In genomic region chr14:33333833-33334232, GRCm38 (mm10) we compare ENCODE assay signal across 9 mouse cellular contexts.
DNase-seq lines count a peak whose midpoint lies in the region; ATAC-seq and TF ChIP-seq lines count a peak whose summit lies in the region.
"Had no signal": no experiment of that assay in that cellular context is flagged by ENCODE, and none has a peak within 500 bp of the region (broad histone marks: within the 10 kb centered on the region; RNA-seq: fewer than 3 reads in every experiment).

No protein-coding gene starts in this region.

- DNase-seq in hindbrain, embryonic 11.5 days (ENCODE audit: low spot score), result peak; percentile 52
- peak; percentile 41 for DNase-seq in thymus, adult 2 months
- DNase-seq in thymus, adult 18-20 months, result no peak
- DNase-seq in induced T-regulatory cell, adult 2 months (ENCODE audit: low read depth), result peak; percentile 60
- no peak for DNase-seq in MN1 (ENCODE audit: low spot score)
- no peak for DNase-seq in urinary bladder, postnatal 14 days (ENCODE audit: low spot score)
- no peak for DNase-seq in natural killer cell, adult 2 months (ENCODE audit: low spot score in 2 of 2)
- DNase-seq: layer of hippocampus, adult 9-11 months had no signal

- WGBS in hindbrain, embryonic 11.5 days, result 86% methylated on average over 4 of the region's 4 CpGs
- 85% methylated on average over 4 of the region's 4 CpGs for WGBS in hindbrain, embryonic 12.5 days
- 77% methylated on average over 4 of the region's 4 CpGs for WGBS in thymus, adult 2 months

- no peak for ATAC-seq in hindbrain, embryonic 11.5 days (ENCODE audit: low FRiP score)
- no peak for ATAC-seq in hindbrain, embryonic 12.5 days (ENCODE audit: low FRiP score)

- no peak overlapping the region for H3K9ac ChIP-seq in hindbrain, embryonic 11.5 days (ENCODE audit: low read depth, low read length)
- H3K9ac ChIP-seq in hindbrain, embryonic 12.5 days, result no peak overlapping the region

- no peak overlapping the region for H3K27ac ChIP-seq in hindbrain, embryonic 11.5 days (ENCODE audit: low read depth, low read length)
- H3K27ac ChIP-seq in hindbrain, embryonic 12.5 days, result no peak overlapping the region
- H3K27ac ChIP-seq in thymus, adult 2 months (ENCODE audit: control insufficient read depth, insufficient read depth, low read length), result no peak overlapping the region

- no peak for TF ChIP-seq POLR2A in thymus, adult 2 months (IDR thresholded peaks at IDR 0.05; ENCODE audit: control insufficient read depth, extremely low read depth, insufficient read depth, low read length, poor library complexity)

- peak; percentile 56; the same call in 1 of the 2 replicates for TF ChIP-seq CTCF in thymus, adult 2 months (IDR thresholded peaks at IDR 0.05; ENCODE audit: borderline replicate concordance, control insufficient read depth, extremely low read depth, insufficient read depth, low read length, poor library complexity)

- no peak overlapping the region for H3K4me3 ChIP-seq in hindbrain, embryonic 11.5 days (ENCODE audit: low read depth, low read length)
- no peak overlapping the region for H3K4me3 ChIP-seq in hindbrain, embryonic 12.5 days
- no peak overlapping the region for H3K4me3 ChIP-seq in thymus, adult 2 months (ENCODE audit: control insufficient read depth, insufficient read depth, low read length)

- no peaks in the 10 kb centered on the region for H3K4me1 ChIP-seq in hindbrain, embryonic 11.5 days (replicated peaks; ENCODE audit: control insufficient read depth, insufficient read depth, low read length)
- H3K4me1 ChIP-seq in hindbrain, embryonic 12.5 days, result no peaks in the 10 kb centered on the region; the same call in 1 of the 2 replicates
- no peaks in the 10 kb centered on the region for H3K4me1 ChIP-seq in thymus, adult 2 months (replicated peaks; ENCODE audit: control insufficient read depth, insufficient read depth, low read length)

- H3K36me3 ChIP-seq in hindbrain, embryonic 11.5 days (ENCODE audit: control insufficient read depth, insufficient read depth, low read length), result no peaks in the 10 kb centered on the region
- no peaks in the 10 kb centered on the region for H3K36me3 ChIP-seq in hindbrain, embryonic 12.5 days
- H3K36me3 ChIP-seq in thymus, adult 2 months (ENCODE audit: control insufficient read depth, insufficient read depth, low read length), result no peaks in the 10 kb centered on the region

- H3K4me2 ChIP-seq in hindbrain, embryonic 11.5 days (replicated peaks; ENCODE audit: low read depth, low read length), result no peak overlapping the region
- no peak overlapping the region for H3K4me2 ChIP-seq in hindbrain, embryonic 12.5 days (replicated peaks)

- no peaks in the 10 kb centered on the region for H3K9me3 ChIP-seq in hindbrain, embryonic 11.5 days (ENCODE audit: control insufficient read depth, low read length)
- no peaks in the 10 kb centered on the region for H3K9me3 ChIP-seq in hindbrain, embryonic 12.5 days (replicated peaks)

- H3K27me3 ChIP-seq in hindbrain, embryonic 11.5 days (ENCODE audit: control insufficient read depth, insufficient read depth, low read length), result no peaks in the 10 kb centered on the region
- H3K27me3 ChIP-seq in hindbrain, embryonic 12.5 days, result no peaks in the 10 kb centered on the region
- no peaks in the 10 kb centered on the region; the same call in 1 of the 2 replicates for H3K27me3 ChIP-seq in thymus, adult 2 months (ENCODE audit: control insufficient read depth, insufficient read depth, low read length)

Comparison
In these comparisons a context has a peak if more than half of its experiments do, and no peak if none do; other contexts are left out.
1. DNase-seq: peak in hindbrain, embryonic 11.5 days (single experiment), thymus, adult 2 months (single experiment) and induced T-regulatory cell, adult 2 months (single experiment); none in thymus, adult 18-20 months (0 of 2), MN1 (single experiment), urinary bladder, postnatal 14 days (single experiment) and natural killer cell, adult 2 months (0 of 2).